Mouse (Mus musculus) neural tube, embryonic 14.5 days (tissue): ENCODE data around the gene Prmt7. TPM values are rescaled to one million over a fixed set of nuclear protein-coding genes. Genes with fewer than 3 reads are reported as not detected.

ENCODE experiments used
- ATAC-seq: fragments of 200-750 bp; cut with Nextera tagmentation; 2 replicates; pipeline ENCODE4 v1.8.0; 2017; ENCODE audit warnings: low read depth, mild to moderate bottlenecking, moderate TSS enrichment, moderate library complexity
- H3K27ac ChIP-seq: fragments of 300-500 bp; sonication (generic); 2 replicates; pipeline ENCODE4 v1.5.1; 2014; ENCODE audit warnings: low read depth, mild to moderate bottlenecking, control low read depth, low read length, moderate library complexity, mixed read lengths
- H3K27me3 ChIP-seq: fragments of 300-500 bp; sonication (generic); 2 replicates; pipeline ENCODE4 v1.6.1; 2014; ENCODE audit warnings: low read length; ENCODE audit not compliant: control insufficient read depth, insufficient read depth
- H3K36me3 ChIP-seq: fragments of 300-500 bp; sonication (generic); 2 replicates; pipeline ENCODE4 v1.6.1; 2014; ENCODE audit warnings: low read length, mixed read lengths; ENCODE audit not compliant: control insufficient read depth, insufficient read depth
- H3K4me1 ChIP-seq: fragments of 300-500 bp; sonication (generic); 2 replicates; pipeline ENCODE4 v1.6.1; 2014; ENCODE audit warnings: low read length; ENCODE audit not compliant: control insufficient read depth, insufficient read depth
- H3K4me2 ChIP-seq: fragments of 300-500 bp; sonication (generic); 2 replicates; pipeline ENCODE4 v1.6.1; 2014; ENCODE audit warnings: mild to moderate bottlenecking, low read depth, low read length, control low read depth
- H3K4me3 ChIP-seq: fragments of 300-500 bp; sonication (generic); 2 replicates; pipeline ENCODE4 v1.5.1; 2014; ENCODE audit warnings: low read depth, low read length, control low read depth, mixed read lengths
- H3K9ac ChIP-seq: fragments of 300-500 bp; sonication (generic); replicated peaks from 2 replicates; pipeline ENCODE4 v1.6.1; 2014; ENCODE audit warnings: low read depth, mild to moderate bottlenecking, control low read depth, low read length, mixed read lengths
- H3K9me3 ChIP-seq: fragments of 300-500 bp; sonication (generic); 2 replicates; pipeline ENCODE4 v1.6.1; 2016; ENCODE audit warnings: low read length; ENCODE audit not compliant: control insufficient read depth
- WGBS: fragments of 180-500 bp; shearing (Covaris S2); extraction: QIAGEN DNeasy Blood & Tissue Kit; methylation state at CpG from one replicate; pipeline ENCODE4 v1.1.7; 2014; 5-methylcytosine and 5-hydroxymethylcytosine counted together
- polyA plus RNA-seq: library from polyadenylated mRNA; unstranded; fragments of >200 nt; fragmentation: Nextera tagmentation; extraction: Ambion mirVana; gene quantifications from 2 replicates; pipeline ENCODE4 v1.2.1, GENCODE M21; 2014

The Prmt7 gene
- polyA plus RNA-seq, 1 experiment from 2014 or later = 67.8 TPM

DNA sequence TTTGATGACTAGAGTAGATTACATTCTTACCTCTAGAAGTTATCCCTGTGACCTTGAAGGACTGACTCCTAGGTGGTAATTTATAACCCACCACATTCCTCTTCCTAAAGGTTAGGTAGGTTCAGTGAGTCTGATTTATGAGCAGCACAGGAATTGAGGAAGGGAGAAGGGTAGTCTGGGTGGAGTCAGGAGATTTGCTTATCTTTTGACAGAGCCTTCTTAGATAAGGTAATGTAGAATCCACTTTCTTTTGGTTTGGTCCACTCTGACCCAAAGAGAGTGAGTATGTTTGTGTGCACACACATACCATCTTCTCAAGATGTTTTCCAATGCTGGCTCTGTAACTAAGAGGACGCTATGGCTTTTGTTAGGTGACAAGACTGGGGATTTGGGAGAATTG, 33.1 kb upstream of the Prmt7 start:
- no peaks in the 10 kb centered on the region for H3K9me3 ChIP-seq
- 76% methylated on average over 1 of the region's 1 CpGs for WGBS
- peaks cover 3% of the 10 kb centered on the region; the same call in 1 of the 2 replicates for H3K36me3 ChIP-seq
- no peak overlapping the region for H3K4me3 ChIP-seq
- H3K9ac ChIP-seq = no peak overlapping the region
- H3K27ac ChIP-seq = no peak overlapping the region
- H3K4me1 ChIP-seq = no peaks in the 10 kb centered on the region
- H3K27me3 ChIP-seq = no peaks in the 10 kb centered on the region
- no peak overlapping the region for H3K4me2 ChIP-seq
- no peak for ATAC-seq

DNA sequence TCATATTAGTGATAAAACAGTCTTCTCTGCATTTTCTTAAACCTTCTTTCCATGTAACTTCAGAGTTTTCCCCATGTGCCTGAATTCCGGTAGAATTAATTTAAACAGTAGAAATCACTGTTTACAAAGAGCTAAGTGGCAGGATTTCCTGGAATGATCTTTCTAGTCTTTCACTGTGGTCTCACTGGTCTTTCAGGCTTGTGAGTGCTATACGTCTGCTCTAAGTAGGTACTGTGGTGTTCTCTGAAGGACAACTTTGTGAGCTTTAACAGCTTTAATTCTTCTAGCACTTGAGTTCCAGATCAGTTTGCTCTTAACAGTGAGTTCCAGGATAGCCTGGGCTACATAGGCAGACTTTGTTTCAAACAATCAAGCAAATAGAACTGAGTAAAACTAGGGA, 32.3 kb upstream of the Prmt7 start:
- Histone ChIP-seq H3K9ac (no peak overlapping the region), H3K4me2 (no peak overlapping the region), H3K4me1 (no peaks in the 10 kb centered on the region), H3K4me3 (no peak overlapping the region), H3K27me3 (no peaks in the 10 kb centered on the region), H3K9me3 (no peaks in the 10 kb centered on the region), H3K36me3 (peaks cover 3% of the 10 kb centered on the region; the same call in 1 of the 2 replicates), H3K27ac (no peak overlapping the region)
- 84% methylated on average over 2 of the region's 2 CpGs for WGBS
- no peak for ATAC-seq

DNA sequence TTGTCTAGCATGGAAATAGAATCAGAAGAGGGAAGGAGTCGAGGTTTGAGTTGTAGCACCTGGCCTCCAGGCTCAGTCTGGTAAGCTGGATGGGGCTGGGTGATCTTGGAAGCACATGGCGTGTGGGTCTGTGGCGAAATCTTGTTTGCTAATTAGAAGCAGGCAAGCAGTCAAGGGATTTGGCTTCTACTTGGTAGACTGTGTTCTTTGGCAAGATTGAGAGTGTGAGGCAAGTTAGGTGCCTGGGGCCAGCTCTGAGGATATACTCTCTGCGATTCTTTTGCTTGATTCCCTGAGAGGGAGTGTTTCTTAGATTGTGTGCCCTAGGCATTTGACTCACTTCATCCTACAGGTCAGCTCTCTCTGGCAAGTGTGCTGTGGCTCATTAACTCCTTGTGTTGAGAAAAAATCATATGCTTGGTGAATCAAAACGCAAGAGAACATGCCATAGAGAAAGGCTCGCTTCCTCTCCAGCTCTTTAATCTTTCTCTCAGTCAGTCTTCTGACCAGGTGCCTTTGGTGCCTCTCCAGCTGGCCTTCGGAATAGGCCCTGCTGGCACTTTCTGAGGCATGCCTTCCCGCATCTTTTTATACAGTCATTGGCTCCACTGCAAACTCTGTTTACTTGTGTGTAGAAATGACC, 25.0 kb upstream of the Prmt7 start:
- Histone ChIP-seq H3K4me1 (no peaks in the 10 kb centered on the region), H3K36me3 (peaks cover 5% of the 10 kb centered on the region), H3K27ac (no peak overlapping the region), H3K4me2 (no peak overlapping the region), H3K4me3 (no peak overlapping the region), H3K9me3 (no peaks in the 10 kb centered on the region), H3K9ac (no peak overlapping the region), H3K27me3 (no peaks in the 10 kb centered on the region)
- ATAC-seq = no peak
- WGBS = 91% methylated on average over 8 of the region's 8 CpGs

DNA sequence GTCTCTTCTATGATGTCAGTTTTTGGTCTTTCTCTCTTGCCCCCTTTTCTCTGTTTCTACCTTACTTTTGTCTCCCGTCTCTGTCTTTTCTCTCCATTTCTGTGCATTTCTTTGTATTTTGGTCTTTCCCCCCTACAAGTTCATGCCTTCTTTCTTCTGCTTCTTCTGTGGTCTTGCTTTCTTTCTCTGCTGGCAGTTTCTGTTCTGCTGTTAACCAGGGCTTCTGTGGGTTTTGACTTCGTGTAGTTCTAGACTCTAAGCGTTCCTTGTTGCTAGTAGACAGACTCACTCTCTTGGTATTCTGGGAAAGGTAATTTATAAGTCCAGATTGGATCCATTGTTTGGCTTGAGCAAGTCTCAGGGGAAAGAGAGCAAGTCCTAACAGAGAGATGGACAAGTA, 24.3 kb upstream of the Prmt7 start:
- 96% methylated on average over 3 of the region's 3 CpGs for WGBS
- ATAC-seq = no peak

DNA sequence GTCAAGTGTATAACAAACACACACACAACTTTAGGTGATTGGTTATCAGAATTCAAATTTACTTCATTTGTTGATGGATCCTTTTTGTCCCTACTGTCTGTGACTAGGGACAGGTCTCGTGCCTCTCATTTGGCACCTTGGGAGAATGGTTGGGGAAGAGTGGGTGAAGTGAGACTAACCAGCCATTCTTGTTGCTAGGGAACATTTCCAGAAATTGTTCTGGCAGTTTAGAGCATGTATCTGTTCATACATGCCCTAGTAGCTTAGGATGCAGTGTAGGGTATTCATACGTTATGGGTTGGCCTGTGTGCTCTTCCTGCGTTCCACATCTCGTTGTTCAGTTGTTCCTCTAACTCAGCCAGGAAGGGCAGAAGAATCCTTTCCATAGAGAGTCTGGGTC, 21.6 kb upstream of the Prmt7 start:
- H3K4me1 ChIP-seq = no peaks in the 10 kb centered on the region
- H3K36me3 ChIP-seq = peaks cover 21% of the 10 kb centered on the region
- no peak overlapping the region for H3K9ac ChIP-seq
- no peaks in the 10 kb centered on the region for H3K9me3 ChIP-seq
- H3K27ac ChIP-seq = no peak overlapping the region
- ATAC-seq = no peak
- WGBS = 97% methylated on average over 4 of the region's 4 CpGs
- H3K4me2 ChIP-seq = no peak overlapping the region
- no peak overlapping the region for H3K4me3 ChIP-seq
- H3K27me3 ChIP-seq = no peaks in the 10 kb centered on the region

More for the DNA sequence above, 24.3 kb upstream of the Prmt7 start:
- Histone ChIP-seq H3K9ac (no peak overlapping the region), H3K4me1 (no peaks in the 10 kb centered on the region), H3K4me2 (no peak overlapping the region), H3K27me3 (no peaks in the 10 kb centered on the region), H3K27ac (no peak overlapping the region), H3K9me3 (no peaks in the 10 kb centered on the region), H3K4me3 (no peak overlapping the region), H3K36me3 (peaks cover 9% of the 10 kb centered on the region)

DNA sequence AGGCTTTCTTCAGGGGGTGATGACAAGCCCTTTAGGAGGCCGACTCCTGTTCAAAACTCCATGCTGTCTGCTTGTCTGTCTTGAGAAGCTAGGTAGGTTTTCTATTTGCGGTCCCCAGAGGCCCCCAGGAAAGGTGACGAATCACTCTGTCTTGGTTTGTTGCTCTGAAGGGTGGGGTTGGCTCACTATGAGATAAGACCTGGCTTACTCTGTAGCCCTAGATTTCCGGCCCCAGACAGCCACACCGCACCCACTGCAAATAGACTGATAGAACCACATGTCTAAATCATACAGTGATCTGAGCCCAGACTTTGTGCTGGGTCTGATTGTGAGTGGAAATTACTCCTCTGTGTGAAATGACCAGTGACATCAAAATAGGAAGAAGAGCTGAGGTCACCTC, 19.1 kb upstream of the Prmt7 start:
- ATAC-seq = no peak
- no peak overlapping the region for H3K4me2 ChIP-seq
- no peaks in the 10 kb centered on the region for H3K4me1 ChIP-seq
- H3K27me3 ChIP-seq = no peaks in the 10 kb centered on the region
- H3K36me3 ChIP-seq = peaks cover 42% of the 10 kb centered on the region
- no peaks in the 10 kb centered on the region for H3K9me3 ChIP-seq
- H3K27ac ChIP-seq = no peak overlapping the region
- WGBS = 97% methylated on average over 5 of the region's 5 CpGs
- H3K4me3 ChIP-seq = no peak overlapping the region
- no peak overlapping the region for H3K9ac ChIP-seq

DNA sequence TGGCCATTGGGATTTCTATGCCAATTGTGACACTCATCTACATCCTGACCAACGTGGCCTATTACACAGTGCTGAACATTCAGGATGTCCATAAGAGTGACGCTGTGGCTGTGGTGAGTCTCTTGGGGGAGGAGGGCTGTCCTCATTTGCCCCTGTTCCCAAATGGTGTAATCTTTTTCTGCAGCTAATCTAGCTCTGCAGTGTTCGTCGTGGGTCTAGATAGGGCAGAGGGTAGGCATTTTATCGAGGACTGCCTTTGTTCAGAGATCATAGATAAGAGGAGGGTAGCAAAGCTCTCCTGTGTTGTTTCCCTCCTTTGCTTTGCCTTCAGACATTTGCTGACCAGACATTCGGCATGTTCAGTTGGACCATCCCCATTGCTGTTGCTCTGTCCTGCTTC, 17.6 kb upstream of the Prmt7 start:
- ATAC-seq = no peak
- Histone ChIP-seq H3K9ac (no peak overlapping the region), H3K36me3 (peaks cover 56% of the 10 kb centered on the region), H3K27me3 (no peaks in the 10 kb centered on the region), H3K9me3 (no peaks in the 10 kb centered on the region), H3K27ac (no peak overlapping the region), H3K4me2 (no peak overlapping the region), H3K4me1 (no peaks in the 10 kb centered on the region), H3K4me3 (no peak overlapping the region)
- WGBS = 96% methylated on average over 6 of the region's 6 CpGs

DNA sequence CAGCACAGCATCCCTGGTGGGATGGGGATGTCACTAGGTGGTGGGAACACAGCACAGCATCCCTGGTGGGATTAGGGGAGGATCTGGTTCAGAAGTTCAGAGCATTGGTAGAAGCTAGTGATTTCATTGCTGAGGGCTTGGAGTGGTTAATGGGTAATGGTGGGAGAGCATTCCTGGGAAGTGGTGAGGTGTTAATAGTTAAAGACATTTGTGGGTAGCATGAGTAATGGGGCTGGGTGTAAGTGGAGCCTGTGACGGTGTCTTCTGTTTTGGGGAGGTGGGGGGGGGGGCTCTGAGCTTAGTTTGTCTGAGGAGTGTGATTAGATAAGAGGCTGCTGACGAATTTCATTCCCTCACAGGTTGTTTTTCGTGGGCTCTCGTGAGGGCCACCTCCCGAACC, 16.7 kb upstream of the Prmt7 start:
- H3K4me3 ChIP-seq = no peak overlapping the region
- H3K27me3 ChIP-seq = no peaks in the 10 kb centered on the region
- no peak for ATAC-seq
- H3K4me2 ChIP-seq = no peak overlapping the region
- WGBS = 91% methylated on average over 5 of the region's 5 CpGs
- H3K4me1 ChIP-seq = no peaks in the 10 kb centered on the region
- no peaks in the 10 kb centered on the region for H3K9me3 ChIP-seq
- no peak overlapping the region for H3K9ac ChIP-seq
- no peak overlapping the region for H3K27ac ChIP-seq
- peaks cover 63% of the 10 kb centered on the region for H3K36me3 ChIP-seq

DNA sequence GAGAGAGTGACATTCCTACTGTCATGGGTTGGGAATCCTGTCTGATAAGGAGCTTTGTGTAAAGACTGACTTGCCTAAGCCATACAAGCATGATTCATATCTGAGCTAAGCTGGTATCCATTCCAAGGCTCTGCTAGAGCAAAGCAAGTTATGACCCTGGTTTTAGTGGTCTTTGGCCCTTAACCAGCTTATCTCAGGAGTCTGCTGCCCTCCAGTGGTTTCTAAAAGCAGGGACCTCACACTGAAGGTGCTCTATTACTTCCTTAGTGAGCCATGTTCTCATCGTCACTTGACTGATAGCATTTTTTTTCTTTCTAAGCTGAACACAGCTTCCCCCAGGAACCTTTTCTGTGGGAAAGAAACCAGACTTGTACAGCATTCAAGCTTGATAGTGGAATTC, 12.0 kb upstream of the Prmt7 start:
- Histone ChIP-seq H3K4me3 (no peak overlapping the region), H3K36me3 (peaks cover 76% of the 10 kb centered on the region), H3K9ac (no peak overlapping the region), H3K4me2 (no peak overlapping the region), H3K4me1 (no peaks in the 10 kb centered on the region), H3K27me3 (no peaks in the 10 kb centered on the region), H3K9me3 (no peaks in the 10 kb centered on the region), H3K27ac (no peak overlapping the region)
- 14% methylated on average over 1 of the region's 1 CpGs for whole genome bisulfite sequencing
- ATAC-seq = no peak
